Mouse (Mus musculus): ENCODE data around the gene Cryge. TPM values are rescaled to one million over a fixed set of nuclear protein-coding genes. Genes with fewer than 3 reads are reported as not detected.

Cryge gene
- polyA plus RNA-seq (2012; rRNA removed), result not detected in 2 replicates

DNA sequence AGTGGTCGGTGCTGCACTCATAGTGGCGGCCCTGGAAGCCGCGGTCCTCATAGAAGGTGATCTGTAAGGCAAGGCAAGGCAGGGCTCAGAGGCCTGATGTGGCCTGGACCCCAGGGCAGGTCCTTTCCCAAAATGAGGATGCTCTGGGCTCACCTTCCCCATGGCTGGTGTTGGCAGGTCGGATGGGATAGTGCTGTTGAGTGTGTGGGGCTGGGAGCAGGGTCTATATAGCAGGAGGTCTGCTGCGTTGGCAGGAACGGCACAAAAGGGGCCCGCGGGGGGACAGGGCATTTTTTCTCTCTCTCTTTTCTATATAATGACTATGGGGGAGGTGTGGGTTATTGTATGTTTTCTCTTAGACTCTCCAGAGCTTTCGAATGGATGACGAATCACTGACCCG, at the start of gene Cryge:
Cryge (minus strand) TSS at position 198 of the 400 bp plus-strand sequence.

DNA sequence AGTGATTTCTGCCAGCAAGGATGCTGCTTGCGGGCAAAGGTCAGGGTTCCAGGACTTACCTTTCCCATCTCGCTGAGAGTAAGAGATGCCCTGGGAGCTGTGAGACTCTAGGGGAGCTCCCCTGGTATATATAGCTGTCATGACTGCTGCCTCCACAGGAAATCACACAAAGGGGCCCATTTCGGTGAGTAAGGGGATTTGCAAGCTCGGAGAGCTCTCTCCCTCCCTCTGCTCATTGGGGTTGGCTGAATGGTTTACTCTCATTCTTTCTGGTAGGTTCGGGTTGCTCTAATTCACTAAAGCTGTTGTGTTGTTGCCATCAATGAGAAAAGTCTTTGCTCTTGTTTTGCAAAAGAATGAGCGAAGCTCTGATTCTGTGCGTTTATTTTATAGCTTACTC, 31.2 kb upstream of the Cryge start, which contains the start of gene Crygb:
Crygb (minus strand) TSS at position 101 of the 400 bp plus-strand sequence.

DNA sequence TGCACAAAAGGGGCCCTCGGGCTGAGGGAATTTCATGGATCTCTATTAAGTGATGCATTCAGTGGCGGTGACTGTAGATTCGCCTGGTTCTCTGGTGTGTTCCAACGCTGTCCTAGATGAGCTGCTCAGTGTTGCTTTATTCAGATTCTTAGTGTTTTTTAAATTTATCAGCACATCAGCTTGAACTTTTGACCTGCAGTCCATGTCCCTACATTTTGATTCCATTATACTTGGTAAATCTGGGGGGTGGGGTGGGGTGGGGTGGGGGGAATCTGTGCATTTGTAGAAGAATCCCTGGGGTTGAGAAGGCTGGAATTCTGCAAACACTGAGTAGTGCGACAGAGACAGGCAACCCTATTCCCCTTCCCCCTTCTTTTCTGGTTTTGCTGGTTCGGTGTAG, 22.6 kb upstream of the Cryge start, which contains the start of gene Crygc:
Crygc (minus strand) TSS at position 101 of the 400 bp plus-strand sequence.

DNA sequence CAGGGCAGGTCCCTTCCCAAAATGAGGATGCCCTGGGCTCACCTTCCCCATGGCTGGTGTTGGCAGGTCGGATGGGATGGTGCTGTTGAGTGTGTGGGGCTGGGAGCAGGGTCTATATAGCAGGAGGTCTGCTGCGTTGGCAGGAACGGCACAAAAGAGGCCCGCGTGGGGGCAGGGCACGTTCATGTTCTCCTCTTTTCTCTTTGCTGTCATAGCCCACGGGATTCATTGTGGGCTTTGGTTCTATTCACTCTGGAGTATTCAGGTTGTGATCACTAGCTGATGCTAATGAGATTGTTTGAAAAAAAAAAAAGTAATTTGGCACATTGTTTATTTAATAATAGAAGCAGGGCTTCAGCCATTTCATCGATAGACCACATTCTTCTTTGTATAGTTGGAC, 12.4 kb upstream of the Cryge start, which contains the start of gene Crygd:
Crygd (minus strand) TSS at position 101 of the 400 bp plus-strand sequence.

DNA sequence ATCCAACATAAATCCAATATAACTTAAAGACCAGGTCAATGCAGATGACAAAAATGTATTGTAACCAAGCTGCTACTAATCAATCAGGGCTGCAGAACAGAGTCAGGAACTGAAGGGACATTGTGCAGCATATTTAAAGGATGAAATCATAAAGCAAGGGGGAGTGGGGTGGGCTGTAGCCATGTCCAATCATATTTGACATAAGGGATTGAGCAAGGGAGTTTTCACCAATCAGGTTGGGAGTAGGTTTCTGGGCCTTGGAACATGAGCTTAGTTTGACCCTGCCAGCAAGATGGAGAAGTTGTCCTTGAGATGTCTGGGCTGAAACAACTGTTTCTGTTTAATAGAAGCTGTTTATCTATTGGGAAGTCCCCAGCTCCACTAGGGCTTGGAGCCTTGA, 18.3 kb downstream of the Cryge start, which contains the start of gene Akr1cl:
Akr1cl (minus strand) TSS at position 119 of the 400 bp plus-strand sequence.

Other genes starting within 250 kb of the Cryge start
- gene Plekhm3, start 94.3 kb downstream of the Cryge start, polyA plus RNA-seq (2012; rRNA removed), result 4.9 and 5.3 TPM in 2 replicates
- gene Akr1cl, start 18.4 kb downstream of the Cryge start, polyA plus RNA-seq (2012; rRNA removed), result not detected in 2 replicates
- gene Crygd, start 12.3 kb upstream of the Cryge start, polyA plus RNA-seq (2012; rRNA removed), result not detected in 2 replicates
- not detected in 2 replicates for gene Crygc, start 22.5 kb upstream of the Cryge start, polyA plus RNA-seq (2012; rRNA removed)
- gene Crygb, start 31.1 kb upstream of the Cryge start, polyA plus RNA-seq (2012; rRNA removed), result 0.13 and 0.28 TPM in 2 replicates
- not detected in 2 replicates for gene Cryga, start 52.2 kb upstream of the Cryge start, polyA plus RNA-seq (2012; rRNA removed)
- 0.11 and 0.13 TPM in 2 replicates for gene Gm28845, start 68.4 kb upstream of the Cryge start, polyA plus RNA-seq (2012; rRNA removed)
- 0.44 and 0.85 TPM in 2 replicates for gene D630023F18Rik, start 72.1 kb upstream of the Cryge start, polyA plus RNA-seq (2012; rRNA removed)
- gene Idh1, start 135.4 kb upstream of the Cryge start, polyA plus RNA-seq (2012; rRNA removed), result 193 and 224 TPM in 2 replicates
- 12.9 and 13.9 TPM in 2 replicates for gene Pikfyve, start 135.5 kb upstream of the Cryge start, polyA plus RNA-seq (2012; rRNA removed)
- 0.60 and 0.75 TPM in 2 replicates for gene Pth2r, start 230.9 kb upstream of the Cryge start, polyA plus RNA-seq (2012; rRNA removed)